Mouse (Mus musculus): Measurements from ENCODE around the gene Tnik.

Tnik gene

DNA sequence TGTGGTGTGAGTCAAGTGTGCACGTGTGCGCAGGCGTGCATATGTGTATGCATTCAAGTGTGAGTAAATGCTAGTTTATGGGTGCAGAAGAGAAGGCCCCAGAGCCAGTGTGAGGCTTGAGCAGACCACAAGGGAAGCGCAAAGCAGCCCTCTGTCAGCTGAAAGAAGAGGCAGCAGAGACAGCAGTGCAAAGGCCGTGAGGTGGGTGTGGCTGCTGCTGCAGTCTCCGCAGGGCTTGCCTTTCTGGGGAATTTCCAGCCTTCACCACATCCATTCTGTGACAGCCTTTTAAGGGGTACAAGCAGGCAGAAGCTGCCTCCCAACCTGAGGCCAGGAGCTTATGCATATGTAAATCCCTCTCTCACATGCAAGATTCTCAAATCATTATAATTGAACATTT lies 139.2 kb downstream of the Tnik start:
- DNase-seq (ENCODE audit: low read depth, low spot score): no peak

- peak; percentile 51 for DNase-seq (ENCODE audit: low read depth, low spot score)
Measured at GRCm38 (mm10) chr3:28405391-28405790, 142.4 kb downstream of the Tnik start.

DNA sequence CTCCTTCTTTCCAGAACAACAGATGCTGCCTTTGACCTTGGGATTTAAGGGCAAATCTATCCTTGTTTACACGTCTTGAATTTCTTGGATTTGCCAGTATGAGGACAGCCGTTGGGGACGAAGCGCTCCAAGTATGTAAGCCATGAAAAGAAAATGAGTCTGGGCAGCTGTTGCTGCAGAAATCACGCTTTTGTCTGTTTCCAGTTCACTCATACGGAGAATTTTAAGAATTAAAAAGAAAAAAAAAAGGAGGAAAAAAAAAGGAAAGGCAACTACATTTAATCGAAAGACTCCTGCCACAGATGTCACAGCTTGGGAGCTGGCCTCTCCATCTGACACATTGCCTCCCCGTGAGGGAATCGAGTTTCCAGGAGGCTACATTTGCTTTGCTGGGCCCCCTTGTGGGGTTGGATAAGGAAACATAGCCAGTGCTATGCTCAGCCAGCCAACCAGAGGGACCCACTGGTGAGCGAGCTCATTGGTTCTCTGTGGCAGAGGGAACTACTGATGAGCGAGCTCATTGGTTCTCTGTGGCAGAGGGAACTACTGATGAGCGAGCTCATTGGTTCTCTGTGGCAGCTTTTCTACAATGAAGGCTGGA lies 145.9 kb downstream of the Tnik start:
- peak; percentile 54 for DNase-seq (ENCODE audit: low read depth, low spot score)

- peak; percentile 21 for DNase-seq (ENCODE audit: low read depth, low spot score)
Measured at GRCm38 (mm10) chr3:28410269-28410668, 147.3 kb downstream of the Tnik start.

GRCm38 (mm10) chr3:28415986-28416385 lies 153.0 kb downstream of the Tnik start:
- no peak for DNase-seq (ENCODE audit: low read depth, low spot score)

DNA sequence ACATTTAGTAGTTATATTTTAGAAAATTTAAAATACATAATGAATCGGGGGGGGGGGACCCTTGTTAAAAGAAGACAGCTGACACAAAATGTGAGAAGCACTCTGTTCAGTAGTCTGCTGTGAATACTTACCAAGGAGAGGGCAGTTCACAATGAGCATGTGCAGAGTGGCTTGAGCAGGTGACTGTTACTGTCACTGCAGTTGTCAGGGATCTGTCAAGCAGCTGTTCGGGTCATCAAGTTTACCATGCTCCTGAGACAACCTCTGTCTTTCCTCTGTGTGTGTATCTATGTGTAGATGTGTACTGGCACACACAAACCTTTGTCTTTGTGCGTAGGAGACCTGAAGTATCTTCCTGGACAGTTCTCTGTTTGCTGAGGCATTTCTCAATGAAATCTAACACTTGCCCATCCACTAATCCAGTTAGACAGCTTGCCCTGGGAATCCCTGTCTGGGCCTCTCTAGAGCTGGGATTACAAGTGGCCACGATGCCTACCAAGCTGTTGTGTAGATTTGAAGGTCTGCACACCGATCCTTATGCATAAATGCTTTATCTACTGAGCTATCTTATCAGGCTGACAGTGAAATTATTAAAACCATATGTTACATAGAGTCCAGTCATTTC lies 154.2 kb downstream of the Tnik start:
- DNase-seq (ENCODE audit: low read depth, low spot score): no peak

- DNase-seq (ENCODE audit: low read depth, low spot score): no peak
Measured at GRCm38 (mm10) chr3:28420194-28420593, 157.2 kb downstream of the Tnik start.

- DNase-seq (ENCODE audit: low read depth, low spot score): no peak
Measured at GRCm38 (mm10) chr3:28420698-28421097, 157.7 kb downstream of the Tnik start.

DNA sequence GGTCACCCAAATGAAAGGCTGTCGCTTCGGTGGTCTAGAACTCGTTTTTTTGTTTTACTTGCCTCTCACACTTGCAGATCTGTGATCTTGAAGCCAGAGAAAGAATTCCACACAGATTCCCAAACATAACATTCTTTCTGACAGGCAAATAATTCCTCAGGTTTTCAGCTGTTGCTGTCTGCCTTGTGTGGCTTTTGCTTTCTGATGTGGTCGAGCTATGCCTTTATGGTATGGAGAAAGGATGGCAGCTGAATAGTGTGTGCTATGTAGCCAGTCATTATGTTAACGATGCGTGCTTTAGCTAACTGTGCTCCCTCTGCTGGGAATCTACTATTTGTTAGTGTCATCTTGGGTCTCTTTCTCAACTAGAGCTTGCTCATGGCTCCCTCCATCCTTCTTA lies 158.8 kb downstream of the Tnik start:
- DNase-seq (ENCODE audit: low read depth, low spot score): no peak

GRCm38 (mm10) chr3:28422221-28422620 lies 159.2 kb downstream of the Tnik start:
- DNase-seq (ENCODE audit: low read depth, low spot score): no peak

GRCm38 (mm10) chr3:28425911-28426310 lies 162.9 kb downstream of the Tnik start:
- no peak for DNase-seq (ENCODE audit: low read depth, low spot score)

DNA sequence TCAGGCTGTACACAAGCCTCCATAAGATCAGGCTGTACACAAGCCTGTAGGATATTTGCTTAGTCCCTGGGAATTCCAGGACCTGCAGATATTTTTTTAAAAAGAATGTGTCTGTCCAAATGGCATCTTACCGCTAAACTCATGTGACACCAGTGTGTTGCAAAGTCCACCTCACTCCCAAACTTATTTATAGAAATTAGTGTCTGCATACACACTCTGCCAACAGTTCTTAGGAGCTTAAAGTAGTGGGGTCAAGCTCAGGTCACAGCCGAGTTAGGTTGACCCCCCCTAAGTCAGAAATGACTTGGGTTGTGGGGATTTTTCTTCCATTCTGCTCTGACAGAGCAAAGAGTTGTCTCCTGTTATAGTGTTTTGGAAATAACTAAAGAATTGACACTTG lies 168.4 kb downstream of the Tnik start:
- no peak for DNase-seq (ENCODE audit: low read depth, low spot score)

DNA sequence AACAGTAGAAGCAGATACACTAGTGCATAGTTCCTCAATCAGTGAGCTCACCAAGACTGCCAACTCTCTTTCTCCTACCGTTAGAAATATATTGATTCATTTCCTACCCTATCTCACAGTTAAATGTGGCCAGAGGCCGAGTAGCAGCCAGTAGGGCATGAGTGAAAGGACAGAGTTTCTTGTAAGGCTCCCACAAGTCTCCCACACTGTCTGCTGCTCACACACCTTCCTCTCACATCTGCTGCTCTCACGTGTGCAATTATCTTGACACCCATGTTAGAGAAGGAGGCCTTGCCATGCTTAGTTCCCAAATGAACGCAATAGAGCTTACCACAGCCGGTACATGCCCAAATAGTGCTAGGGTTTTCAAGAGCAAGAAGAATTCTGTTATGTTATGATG lies 169.3 kb downstream of the Tnik start:
- no peak for DNase-seq (ENCODE audit: low read depth, low spot score)

DNA sequence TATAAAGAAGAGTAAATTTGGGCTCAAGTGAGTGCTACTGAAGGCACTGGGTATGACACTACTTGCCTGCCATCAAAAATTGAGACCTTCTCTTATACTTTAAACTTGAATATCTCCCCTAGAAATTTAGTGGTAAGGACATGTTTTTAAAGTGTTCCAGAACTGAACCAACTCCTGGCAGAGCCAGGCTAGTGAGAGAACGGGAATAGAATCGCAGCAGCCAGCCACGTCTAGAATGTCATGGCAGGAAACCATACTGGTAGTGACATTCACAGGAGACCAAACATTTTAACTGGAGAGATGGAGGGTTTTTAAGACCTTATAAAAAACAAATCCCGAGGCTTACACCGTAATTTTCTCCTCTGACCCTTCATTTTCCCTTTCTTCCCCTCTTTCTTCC lies 172.5 kb downstream of the Tnik start:
- no peak for DNase-seq (ENCODE audit: low read depth, low spot score)

DNA sequence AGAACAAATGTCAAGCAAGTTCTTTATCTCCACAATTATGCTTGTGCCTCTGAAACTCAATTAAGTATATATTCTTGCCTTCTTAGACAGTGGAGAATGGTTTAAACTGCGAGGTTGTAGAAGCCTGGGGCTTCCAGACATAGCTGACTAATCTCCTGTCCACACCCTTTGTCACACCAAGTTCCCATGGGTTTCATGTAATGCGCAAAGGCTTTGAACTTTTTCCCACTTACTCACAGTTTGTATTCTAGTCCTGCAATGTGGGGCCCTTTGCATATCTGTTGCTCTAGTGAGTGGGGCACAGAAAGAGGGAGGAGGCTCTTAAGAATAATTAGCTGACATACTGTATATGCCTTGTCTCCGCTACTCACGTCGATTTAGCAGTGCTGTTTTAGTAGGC lies 174.4 kb downstream of the Tnik start:
- no peak for DNase-seq (ENCODE audit: low read depth, low spot score)

- no peak for DNase-seq (ENCODE audit: low read depth, low spot score)
Measured at GRCm38 (mm10) chr3:28441545-28441944, 178.5 kb downstream of the Tnik start.

GRCm38 (mm10) chr3:28442116-28442515 lies 179.1 kb downstream of the Tnik start:
- DNase-seq (ENCODE audit: low read depth, low spot score): no peak

GRCm38 (mm10) chr3:28447950-28448349 lies 184.9 kb downstream of the Tnik start:
- DNase-seq (ENCODE audit: low read depth, low spot score): no peak

- DNase-seq (ENCODE audit: low read depth, low spot score): no peak
Measured at GRCm38 (mm10) chr3:28453458-28453857, 190.4 kb downstream of the Tnik start.

DNA sequence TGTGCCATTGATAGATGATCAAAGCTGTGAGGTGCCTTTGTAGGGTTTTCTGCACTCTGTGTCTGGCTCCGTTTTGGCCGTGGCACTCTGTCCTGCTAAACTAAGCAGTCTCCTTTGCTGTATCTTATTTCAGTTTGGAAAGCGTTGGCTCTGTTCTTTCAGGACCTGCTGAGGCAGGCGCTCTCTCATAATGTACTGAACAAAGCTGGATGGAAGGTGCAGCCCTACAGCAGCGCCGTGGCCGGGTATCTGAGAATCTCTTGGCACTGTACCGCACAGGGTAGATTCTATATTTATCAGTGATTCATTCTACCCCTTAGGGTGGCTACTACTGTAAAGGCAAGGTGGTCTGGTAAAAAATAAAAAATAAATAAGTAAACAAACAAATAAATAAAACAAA lies 193.8 kb downstream of the Tnik start:
- no peak for DNase-seq (ENCODE audit: low read depth, low spot score)

DNA sequence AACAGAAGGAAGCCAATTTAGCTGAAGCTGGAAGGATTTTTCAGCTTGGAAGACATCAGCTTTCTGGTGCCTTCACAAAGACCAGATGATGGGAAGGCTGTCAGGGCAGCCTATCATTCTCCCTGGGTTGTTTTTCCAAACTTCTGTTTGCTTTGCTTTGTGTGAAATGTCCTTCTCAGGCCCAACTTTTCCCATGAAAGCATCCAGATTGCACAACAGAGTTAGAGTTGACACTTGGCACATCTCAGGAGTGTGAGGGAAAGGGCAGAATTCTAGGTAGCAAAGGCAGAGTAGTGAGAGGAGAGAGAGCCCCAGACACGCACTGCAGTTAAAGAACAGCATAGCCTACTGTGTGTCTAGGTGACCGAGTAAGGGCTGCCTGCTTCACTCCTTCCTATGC lies 194.5 kb downstream of the Tnik start:
- DNase-seq (ENCODE audit: low read depth, low spot score): no peak

GRCm38 (mm10) chr3:28466688-28467087 lies 203.7 kb downstream of the Tnik start:
- DNase-seq (ENCODE audit: low read depth, low spot score): no peak

GRCm38 (mm10) chr3:28467148-28467754 lies 204.2 kb downstream of the Tnik start:
- no peak for DNase-seq (ENCODE audit: low read depth, low spot score)
